Mouse (Mus musculus): Measurements from ENCODE around the gene Slc25a19. TPM values are rescaled to one million over a fixed set of nuclear protein-coding genes. Genes with fewer than 3 reads are reported as not detected.

Slc25a19 gene
- polyA plus RNA-seq, 1 experiment from 2014 or later: 37.5 TPM

DNA sequence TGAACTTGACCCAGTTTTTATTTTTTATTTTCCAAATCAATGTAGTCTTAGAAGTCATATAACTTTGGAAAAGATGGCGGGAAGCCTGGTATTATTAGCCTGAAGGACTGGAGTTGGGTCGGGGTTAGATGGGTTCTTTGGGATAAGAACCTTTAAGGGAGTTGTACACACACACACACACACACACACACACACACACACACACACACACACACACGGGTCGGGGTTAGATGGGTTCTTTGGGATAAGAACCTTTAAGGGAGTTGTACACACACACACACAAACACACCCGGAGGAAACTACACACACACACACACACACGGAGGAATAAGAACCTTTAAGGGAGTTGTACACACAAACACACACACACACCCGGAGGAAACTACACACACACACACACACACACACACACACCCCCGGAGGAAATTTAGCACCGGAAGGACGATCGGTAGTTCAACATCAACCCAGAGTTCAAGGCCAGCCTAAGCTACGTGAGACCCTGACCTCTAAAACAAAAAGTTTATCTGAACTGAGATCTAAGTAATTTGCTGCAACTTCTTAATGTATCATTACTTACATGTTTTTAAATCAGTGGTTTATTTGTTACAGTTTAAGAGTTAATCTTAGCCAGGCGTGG is 488 bp upstream of the Slc25a19 start:
- H3K9ac ChIP-seq: peak overlapping the region; percentile 31; the same call in 1 of the 2 replicates
- H3K27me3 ChIP-seq: no peaks in the 10 kb centered on the region
- 55% methylated on average over 13 of the region's 13 CpGs for WGBS

DNA sequence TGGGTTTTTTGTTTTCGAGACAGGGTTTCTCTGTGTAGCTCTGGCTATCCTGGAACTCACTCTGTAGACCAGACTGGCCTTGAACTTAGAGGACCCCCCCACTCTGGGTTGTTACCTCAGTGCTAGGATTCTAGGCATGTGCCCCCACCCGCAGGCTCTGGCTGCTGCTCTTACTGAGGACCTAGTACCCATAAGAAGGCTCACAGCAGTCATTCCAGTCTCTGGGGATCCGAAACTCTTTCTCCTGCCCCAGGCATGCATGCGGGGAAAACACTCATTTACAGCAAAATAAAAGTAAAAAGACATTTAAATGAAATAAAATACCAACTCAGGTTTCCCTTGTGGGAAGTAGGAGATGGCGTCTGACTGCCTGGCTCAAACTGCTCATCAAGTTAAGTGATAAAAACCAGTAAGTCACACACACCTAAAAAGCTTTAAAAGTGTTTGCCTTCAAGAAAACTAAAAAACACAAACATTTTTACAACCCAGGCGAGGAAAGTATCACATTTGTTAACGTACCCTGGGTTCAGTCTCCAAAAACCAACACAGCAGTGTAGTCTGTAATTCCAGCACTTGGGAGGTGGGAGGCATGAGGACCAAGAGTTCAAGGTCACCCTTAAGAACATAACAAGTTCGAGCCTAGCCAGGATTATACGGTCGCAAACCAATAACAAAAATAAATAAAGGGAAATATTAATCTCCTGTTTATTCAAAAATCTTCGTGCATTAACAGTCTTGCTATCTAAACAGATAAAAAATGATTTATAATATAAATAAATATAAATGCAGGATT is 1.1 kb downstream of the Slc25a19 start:
- no peak for ATAC-seq (ENCODE audit: low read depth)
- H3K9ac ChIP-seq: peak overlapping the region; percentile 81
- no peaks in the 10 kb centered on the region for H3K27me3 ChIP-seq
- H3K27ac ChIP-seq (replicated peaks): no peak overlapping the region
- H3K36me3 ChIP-seq: peaks cover 17% of the 10 kb centered on the region
- H3K4me3 ChIP-seq: peak overlapping the region; percentile 71
- peaks cover 22% of the 10 kb centered on the region for H3K4me1 ChIP-seq (replicated peaks)
- WGBS: 57% methylated on average over 11 of the region's 11 CpGs
- H3K9me3 ChIP-seq: no peaks in the 10 kb centered on the region
- peak overlapping the region; percentile 90 for H3K4me2 ChIP-seq

More for the DNA sequence above, 488 bp upstream of the Slc25a19 start:
- H3K4me3 ChIP-seq: peak overlapping the region; percentile 71
- H3K9me3 ChIP-seq: no peaks in the 10 kb centered on the region
- peaks cover 22% of the 10 kb centered on the region for H3K4me1 ChIP-seq (replicated peaks)
- H3K4me2 ChIP-seq: peak overlapping the region; percentile 51
- ATAC-seq (ENCODE audit: low read depth): peak; percentile 26
- no peak overlapping the region for H3K27ac ChIP-seq (replicated peaks)
- H3K36me3 ChIP-seq: peaks cover 2% of the 10 kb centered on the region; the same call in 1 of the 2 replicates

DNA sequence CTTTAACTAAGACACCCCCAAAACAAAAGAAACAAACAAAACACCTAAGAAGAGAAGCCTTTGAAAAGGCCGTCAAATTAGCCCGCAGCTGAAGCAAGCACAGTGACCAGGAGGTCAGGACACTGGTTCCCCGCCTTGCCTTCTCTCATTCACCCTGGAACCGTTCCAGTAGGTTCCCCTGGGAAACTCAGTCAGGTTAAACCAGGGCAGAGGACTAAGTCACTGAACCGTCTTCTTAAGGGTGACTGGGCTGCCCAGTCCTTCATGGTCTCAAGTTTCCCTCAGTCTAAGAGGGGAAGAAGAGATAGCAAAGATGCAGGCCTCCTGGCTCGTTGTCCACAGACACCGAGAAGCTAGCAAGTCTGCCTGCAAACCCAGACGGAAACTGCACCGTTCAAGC is 2.2 kb downstream of the Slc25a19 start:
- 85% methylated on average over 9 of the region's 9 CpGs for WGBS
- peaks cover 22% of the 10 kb centered on the region for H3K4me1 ChIP-seq (replicated peaks)
- H3K27me3 ChIP-seq: no peaks in the 10 kb centered on the region
- no peak overlapping the region for H3K4me2 ChIP-seq
- H3K36me3 ChIP-seq: peaks cover 27% of the 10 kb centered on the region
- H3K27ac ChIP-seq (replicated peaks): no peak overlapping the region
- H3K4me3 ChIP-seq: no peak overlapping the region
- no peak overlapping the region for H3K9ac ChIP-seq
- no peak for ATAC-seq (ENCODE audit: low read depth)
- no peaks in the 10 kb centered on the region for H3K9me3 ChIP-seq

DNA sequence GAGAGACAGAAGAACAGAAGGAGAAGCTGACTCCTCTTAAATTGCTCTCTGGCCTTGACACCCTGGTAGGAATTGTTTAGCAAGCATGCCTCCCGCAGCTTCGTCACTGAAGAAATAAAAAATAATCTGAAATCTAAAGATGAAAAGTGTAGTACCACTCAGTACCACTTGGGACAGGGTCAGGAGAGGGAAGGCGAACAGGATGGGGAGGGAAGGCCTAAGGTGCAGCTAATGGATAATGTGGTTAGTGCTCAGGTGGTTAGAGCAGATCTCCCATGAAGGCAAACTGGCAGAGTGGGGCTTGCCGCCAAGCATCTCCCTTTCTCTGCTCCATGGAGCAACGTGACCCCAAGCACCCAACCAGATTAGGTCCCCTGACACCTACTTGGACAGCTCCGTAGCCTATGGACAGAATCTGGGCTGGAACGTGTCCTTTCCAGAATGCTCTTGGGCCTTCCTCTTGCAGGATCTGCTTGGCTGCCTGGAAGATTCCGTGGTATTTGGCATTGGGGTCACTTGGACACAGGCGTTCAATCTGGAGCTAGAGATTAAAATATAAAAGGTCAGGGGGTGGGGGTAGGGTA is 4.5 kb downstream of the Slc25a19 start:
- H3K9ac ChIP-seq: no peak overlapping the region
- H3K27me3 ChIP-seq: no peaks in the 10 kb centered on the region
- H3K4me1 ChIP-seq (replicated peaks): peaks cover 19% of the 10 kb centered on the region
- no peaks in the 10 kb centered on the region for H3K9me3 ChIP-seq
- H3K27ac ChIP-seq (replicated peaks): no peak overlapping the region
- no peak for ATAC-seq (ENCODE audit: low read depth)
- H3K4me2 ChIP-seq: no peak overlapping the region
- H3K36me3 ChIP-seq: peaks cover 48% of the 10 kb centered on the region
- 80% methylated on average over 9 of the region's 9 CpGs for WGBS
- H3K4me3 ChIP-seq: no peak overlapping the region

DNA sequence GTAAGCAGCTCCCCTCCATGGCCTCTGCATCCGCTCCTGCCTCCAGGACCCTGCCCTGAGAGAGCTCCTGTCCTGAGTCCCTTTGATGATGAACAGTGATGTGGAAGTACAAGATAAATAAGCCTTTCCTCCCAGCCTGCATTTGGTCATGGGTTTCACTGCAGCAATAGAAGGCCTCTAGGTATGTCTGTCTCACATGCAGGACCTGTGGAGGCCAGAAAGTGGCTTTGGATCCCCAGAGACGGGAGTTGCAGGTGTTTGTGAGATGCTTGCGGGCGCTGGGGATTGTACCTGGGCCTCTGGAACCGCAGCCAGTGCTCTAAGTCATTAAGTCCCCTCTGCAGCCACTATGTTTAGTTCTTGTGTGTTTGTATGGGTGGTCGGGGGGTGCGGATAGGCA is 8.1 kb downstream of the Slc25a19 start:
- H3K9ac ChIP-seq: no peak overlapping the region
- no peak overlapping the region for H3K4me2 ChIP-seq
- peaks cover 78% of the 10 kb centered on the region for H3K36me3 ChIP-seq
- H3K4me1 ChIP-seq (replicated peaks): no peaks in the 10 kb centered on the region
- no peak overlapping the region for H3K4me3 ChIP-seq
- WGBS: 92% methylated on average over 7 of the region's 7 CpGs
- no peaks in the 10 kb centered on the region for H3K9me3 ChIP-seq
- ATAC-seq (ENCODE audit: low read depth): no peak
- H3K27me3 ChIP-seq: no peaks in the 10 kb centered on the region
- no peak overlapping the region for H3K27ac ChIP-seq (replicated peaks)

DNA sequence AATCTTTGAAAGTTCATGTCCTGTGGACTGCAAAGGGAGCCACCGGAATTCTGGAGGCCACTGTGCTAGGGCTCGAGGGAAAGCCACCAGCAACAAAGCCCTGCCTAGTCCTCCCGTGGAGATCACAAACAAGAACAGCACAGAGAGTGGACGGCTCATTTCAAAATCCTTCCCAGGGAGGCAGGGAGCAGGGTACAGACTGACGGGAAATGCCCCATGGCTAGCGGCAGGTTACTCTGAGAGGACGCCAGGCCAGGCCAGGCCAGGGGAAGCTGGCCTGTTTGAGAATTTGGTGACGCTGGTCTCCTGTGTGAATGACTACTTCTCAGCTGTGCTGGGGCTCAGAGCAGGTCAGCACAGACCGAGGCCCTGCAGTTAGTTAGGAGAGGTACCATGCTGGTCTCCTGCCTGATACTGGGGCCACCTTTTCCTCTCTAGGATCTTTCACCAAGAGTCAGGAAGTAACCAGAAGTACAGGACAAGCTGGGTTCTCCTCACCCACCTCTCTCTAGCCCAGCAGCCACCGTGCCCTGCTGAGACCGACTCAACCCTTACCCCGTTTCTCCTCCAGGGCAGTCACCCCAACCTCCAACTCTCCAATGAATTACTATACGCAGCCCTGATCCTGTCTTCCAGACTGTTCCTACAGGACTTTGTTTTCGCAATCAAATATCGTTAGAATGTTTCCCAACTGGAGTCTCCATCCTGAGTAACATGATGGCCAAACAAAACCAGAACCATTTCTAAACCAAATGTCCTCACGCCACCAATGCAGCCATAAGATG is 9.2 kb downstream of the Slc25a19 start:
- Histone ChIP-seq H3K27me3 (peaks cover 3% of the 10 kb centered on the region; the same call in 1 of the 2 replicates), H3K4me1 (replicated peaks) (no peaks in the 10 kb centered on the region), H3K9ac (no peak overlapping the region), H3K27ac (replicated peaks) (no peak overlapping the region), H3K4me2 (no peak overlapping the region), H3K4me3 (no peak overlapping the region), H3K36me3 (peaks cover 84% of the 10 kb centered on the region), H3K9me3 (no peaks in the 10 kb centered on the region)
- no peak for ATAC-seq (ENCODE audit: low read depth)
- 91% methylated on average over 16 of the region's 16 CpGs for WGBS

DNA sequence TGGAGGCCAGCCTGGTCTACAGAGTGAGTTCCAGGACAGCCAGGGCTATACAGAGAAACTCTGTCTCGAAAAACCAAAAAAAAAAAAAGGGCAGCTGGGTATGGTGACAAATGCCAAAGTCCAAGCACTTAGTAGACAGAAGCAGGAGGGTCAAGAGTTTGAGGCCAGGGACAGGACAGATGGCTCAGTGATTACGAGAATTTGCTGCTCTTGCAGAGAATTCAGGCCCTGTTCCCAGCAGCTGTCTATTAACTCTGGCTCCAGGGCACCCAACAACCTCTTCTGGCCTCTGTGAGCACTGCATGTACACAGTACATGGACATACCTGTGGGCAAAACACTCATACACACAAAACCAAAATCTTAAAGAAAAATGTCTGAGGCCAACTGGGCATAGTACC is 10.1 kb downstream of the Slc25a19 start:
- H3K36me3 ChIP-seq: peaks cover 77% of the 10 kb centered on the region
- no peak overlapping the region for H3K9ac ChIP-seq
- H3K27me3 ChIP-seq: peaks cover 5% of the 10 kb centered on the region; the same call in 1 of the 2 replicates
- no peak overlapping the region for H3K4me2 ChIP-seq
- no peak overlapping the region for H3K27ac ChIP-seq (replicated peaks)
- H3K9me3 ChIP-seq: no peaks in the 10 kb centered on the region
- WGBS: 87% methylated on average over 2 of the region's 2 CpGs
- H3K4me1 ChIP-seq (replicated peaks): peaks cover 9% of the 10 kb centered on the region
- ATAC-seq (ENCODE audit: low read depth): no peak
- no peak overlapping the region for H3K4me3 ChIP-seq

DNA sequence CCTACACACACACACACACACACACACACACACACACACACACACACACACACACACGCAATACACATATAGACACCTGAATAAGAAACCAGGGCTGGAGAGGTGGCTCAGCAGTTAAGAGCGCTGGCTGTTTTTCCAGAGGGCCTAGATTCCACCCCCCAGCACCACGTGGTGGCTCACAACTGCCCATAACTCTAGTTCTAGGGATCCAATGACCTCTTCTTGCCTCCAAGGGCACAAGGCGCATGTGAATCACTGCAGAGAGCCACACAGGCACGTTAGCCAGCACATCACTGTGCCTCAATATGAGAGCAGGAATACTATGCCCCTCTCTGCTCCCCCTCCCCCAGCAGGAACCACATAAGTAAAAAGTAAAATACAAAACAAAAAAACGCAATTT is 11.2 kb downstream of the Slc25a19 start:
- no peak for ATAC-seq (ENCODE audit: low read depth)
- Histone ChIP-seq H3K4me1 (replicated peaks) (peaks cover 17% of the 10 kb centered on the region), H3K9me3 (no peaks in the 10 kb centered on the region), H3K27ac (replicated peaks) (no peak overlapping the region), H3K9ac (no peak overlapping the region), H3K4me3 (no peak overlapping the region), H3K36me3 (peaks cover 66% of the 10 kb centered on the region), H3K4me2 (no peak overlapping the region), H3K27me3 (peaks cover 5% of the 10 kb centered on the region; the same call in 1 of the 2 replicates)
- 85% methylated on average over 6 of the region's 6 CpGs for WGBS

DNA sequence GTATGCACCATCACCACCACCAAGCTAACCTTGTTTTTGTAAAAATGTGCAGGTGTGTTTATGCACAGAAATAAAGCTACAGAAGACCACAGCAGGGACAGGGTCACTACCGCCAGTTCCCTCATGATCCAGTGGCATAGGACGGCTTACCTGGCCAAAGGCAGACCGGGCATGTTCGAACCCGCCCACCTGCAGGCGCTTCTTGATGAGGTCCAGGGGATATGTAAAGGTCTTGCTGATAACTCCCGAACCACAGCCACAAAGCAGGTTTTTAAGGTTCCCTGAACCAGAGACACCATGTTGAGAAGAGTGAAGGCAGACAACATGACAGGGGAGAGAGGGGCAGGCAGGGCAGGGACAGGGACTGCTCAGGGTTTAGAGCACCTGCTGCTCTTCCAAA is 11.7 kb downstream of the Slc25a19 start:
- peaks cover 63% of the 10 kb centered on the region for H3K36me3 ChIP-seq
- ATAC-seq (ENCODE audit: low read depth): no peak

DNA sequence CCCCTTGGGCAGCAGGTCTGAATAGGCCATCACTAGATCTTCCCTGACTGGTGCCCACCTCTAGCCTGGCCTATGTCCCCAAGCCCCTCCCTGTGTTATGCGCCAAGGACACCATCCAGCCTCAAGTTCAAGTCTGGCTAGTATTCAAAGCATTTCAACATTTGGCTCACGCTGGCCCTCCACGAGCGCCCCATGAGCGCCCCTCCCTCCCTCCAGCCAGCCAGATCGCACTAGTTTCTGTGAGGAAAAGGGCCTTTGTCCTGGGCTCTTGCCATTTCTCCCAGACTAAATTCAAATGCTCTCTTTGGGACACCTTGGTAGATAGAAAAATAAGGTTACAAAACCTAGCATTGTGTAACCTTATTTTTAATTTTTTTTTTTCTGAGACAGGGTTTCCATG is 12.2 kb downstream of the Slc25a19 start:
- H3K4me2 ChIP-seq: no peak overlapping the region
- peaks cover 21% of the 10 kb centered on the region for H3K4me1 ChIP-seq (replicated peaks)
- no peak for ATAC-seq (ENCODE audit: low read depth)
- no peak overlapping the region for H3K27ac ChIP-seq (replicated peaks)
- no peak overlapping the region for H3K4me3 ChIP-seq
- no peaks in the 10 kb centered on the region for H3K9me3 ChIP-seq
- peaks cover 58% of the 10 kb centered on the region for H3K36me3 ChIP-seq
- 92% methylated on average over 6 of the region's 6 CpGs for WGBS
- H3K9ac ChIP-seq: no peak overlapping the region
- peaks cover 5% of the 10 kb centered on the region; the same call in 1 of the 2 replicates for H3K27me3 ChIP-seq

More for the DNA sequence above, 11.7 kb downstream of the Slc25a19 start:
- H3K4me2 ChIP-seq: no peak overlapping the region
- H3K4me3 ChIP-seq: no peak overlapping the region
- H3K4me1 ChIP-seq (replicated peaks): peaks cover 21% of the 10 kb centered on the region
- 96% methylated on average over 7 of the region's 7 CpGs for WGBS
- H3K9ac ChIP-seq: no peak overlapping the region
- H3K9me3 ChIP-seq: no peaks in the 10 kb centered on the region
- no peak overlapping the region for H3K27ac ChIP-seq (replicated peaks)
- H3K27me3 ChIP-seq: peaks cover 5% of the 10 kb centered on the region; the same call in 1 of the 2 replicates

DNA sequence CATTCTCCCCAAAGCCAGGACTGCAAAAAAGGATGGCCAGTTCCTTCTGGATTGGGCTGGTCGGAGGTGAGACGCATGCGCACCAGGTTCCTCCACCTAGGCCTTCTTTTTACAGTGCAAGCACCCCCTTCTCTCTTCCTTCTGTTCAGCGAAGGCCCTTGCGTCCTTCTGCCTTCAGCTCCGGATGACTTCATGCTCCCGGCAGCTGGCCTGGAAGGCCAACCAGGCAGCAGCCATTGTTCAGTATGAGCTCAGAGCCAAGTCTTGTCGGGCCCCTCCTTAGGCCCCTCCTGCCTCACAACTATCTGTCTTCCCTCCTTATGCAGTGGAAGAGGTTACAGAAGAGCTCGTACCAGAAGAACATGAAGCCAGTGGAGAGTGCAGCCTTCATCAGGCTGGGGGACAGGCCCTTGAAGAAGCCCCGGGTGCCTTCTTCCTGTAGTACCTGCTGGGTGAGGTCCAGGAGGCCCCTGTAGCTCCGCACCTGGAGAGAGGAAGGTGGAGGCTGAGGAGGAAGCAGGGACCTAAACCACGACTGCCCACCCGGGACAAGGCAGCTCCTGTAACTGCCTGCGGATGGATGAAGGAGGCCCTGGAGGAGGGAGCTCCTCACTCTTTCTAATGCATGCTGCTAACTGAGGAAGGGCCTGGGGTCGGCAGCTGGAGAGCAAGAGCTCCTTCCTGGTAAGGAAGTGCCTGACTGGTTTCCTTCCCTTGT is 12.8 kb downstream of the Slc25a19 start:
- Histone ChIP-seq H3K27me3 (peaks cover 5% of the 10 kb centered on the region; the same call in 1 of the 2 replicates), H3K27ac (replicated peaks) (no peak overlapping the region), H3K4me2 (no peak overlapping the region), H3K4me3 (no peak overlapping the region), H3K4me1 (replicated peaks) (peaks cover 21% of the 10 kb centered on the region), H3K9me3 (no peaks in the 10 kb centered on the region), H3K9ac (no peak overlapping the region), H3K36me3 (peaks cover 51% of the 10 kb centered on the region)
- no peak for ATAC-seq (ENCODE audit: low read depth)
- 86% methylated on average over 15 of the region's 15 CpGs for WGBS

All from neural tube, embryonic 13.5 days (tissue).